Mouse (Mus musculus): ENCODE results near the gene Speer3. TPM values are rescaled to one million over a fixed set of nuclear protein-coding genes. Genes with fewer than 3 reads are reported as not detected.

Gene Speer3
- not detected for polyA plus RNA-seq (2015; fragmentation: Illumina TruSeq; extraction: RNeasy Lipid Tissue Mini Kit (QIAGEN cat#74804); ENCODE audit: insufficient read depth, low replicate concordance)

GRCm38 (mm10) chr5:13791319-13791718 lies at the start of gene Speer3:
TSS of gene Speer3 (plus strand) at chr5:13791619.

Other genes starting within 250 kb of the Speer3 start
- gene Sema3e, start 233.7 kb downstream of the Speer3 start, polyA plus RNA-seq (2015; fragmentation: Illumina TruSeq; extraction: RNeasy Lipid Tissue Mini Kit (QIAGEN cat#74804); ENCODE audit: insufficient read depth, low replicate concordance): 0.04 TPM